ENCODE assay signal across 10 mouse cellular contexts in the genomic region with DNA sequence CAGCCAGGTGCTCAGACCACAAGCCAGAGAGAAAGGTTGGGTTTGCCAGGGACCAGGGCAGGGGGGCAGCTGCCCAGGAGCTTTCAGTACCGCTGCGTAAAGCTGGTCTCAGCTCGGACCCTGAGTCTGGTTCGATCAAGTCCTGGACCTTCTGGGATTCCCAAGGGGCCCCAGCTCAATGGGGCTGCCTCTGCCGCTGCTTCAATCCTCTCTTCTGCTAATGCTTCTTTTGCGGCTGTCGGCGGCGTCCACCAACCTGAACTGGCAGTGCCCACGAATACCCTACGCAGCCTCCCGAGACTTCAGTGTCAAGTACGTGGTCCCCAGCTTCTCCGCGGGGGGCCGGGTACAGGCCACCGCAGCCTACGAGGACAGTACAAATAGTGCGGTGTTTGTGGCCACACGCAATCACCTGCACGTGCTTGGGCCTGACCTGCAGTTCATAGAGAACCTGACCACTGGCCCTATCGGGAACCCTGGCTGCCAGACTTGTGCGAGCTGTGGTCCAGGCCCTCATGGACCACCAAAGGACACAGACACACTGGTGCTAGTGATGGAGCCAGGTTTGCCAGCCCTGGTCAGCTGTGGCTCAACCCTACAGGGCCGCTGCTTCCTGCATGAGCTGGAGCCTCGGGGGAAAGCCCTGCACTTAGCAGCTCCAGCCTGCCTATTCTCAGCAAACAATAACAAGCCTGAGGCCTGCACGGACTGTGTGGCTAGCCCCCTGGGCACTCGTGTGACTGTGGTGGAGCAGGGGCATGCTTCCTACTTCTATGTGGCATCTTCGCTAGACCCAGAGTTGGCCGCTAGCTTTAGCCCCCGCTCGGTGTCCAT. TPM values are rescaled to one million over a fixed set of nuclear protein-coding genes. Genes with fewer than 3 reads are reported as not detected.
DNase-seq lines count a peak whose midpoint lies in the region; ATAC-seq and TF ChIP-seq lines count a peak whose summit lies in the region.
"Had no signal": no experiment of that assay in that cellular context is flagged by ENCODE, and none has a peak within 500 bp of the region (broad histone marks: within the 10 kb centered on the region; RNA-seq: fewer than 3 reads in every experiment).

No protein-coding gene starts in this region.

- ATAC-seq in heart, embryonic 11.5 days (replicated peaks; ENCODE audit: insufficient number of reproducible peaks, low FRiP score, low TSS enrichment), result no peak
- 0 out of 2 replicates have a peak, but pooled peaks have one; percentile 6 for ATAC-seq in midbrain, embryonic 11.5 days (ENCODE audit: low FRiP score)
- ATAC-seq in erythroid progenitor cell, adult 5-6 weeks (replicated peaks; ENCODE audit: low FRiP score, poor library complexity, severe bottlenecking), result no peak

- DNase-seq in heart, adult 9 months (ENCODE audit: low spot score in 2 of 2), result no peak
- DNase-seq in MEL (ENCODE audit: low read depth, low spot score), result no peak
- no peak for DNase-seq in hindbrain, embryonic 10.5 days (ENCODE audit: low spot score)
- peak; percentile 88 for DNase-seq in midbrain, embryonic 11.5 days (ENCODE audit: low spot score, missing footprints)
- no peak for DNase-seq in embryo, embryonic 9.5 days (ENCODE audit: extremely low spot score)
- DNase-seq in spleen, postnatal 36 days (ENCODE audit: low spot score in 2 of 2), result no peak

- no peaks in the 10 kb centered on the region for H3K36me3 ChIP-seq in heart, embryonic 11.5 days (ENCODE audit: control insufficient read depth, insufficient read depth, low read length)
- H3K36me3 ChIP-seq in MEL (ENCODE audit: control insufficient read depth in 1 of 2, insufficient read depth in 2 of 2, low read length in 2 of 2), result peaks cover 0 to 29% of the 10 kb centered on the region in 2 experiments; a peak in 2 of 4 replicates
- H3K36me3 ChIP-seq in hindbrain, embryonic 10.5 days, result no peaks in the 10 kb centered on the region
- no peaks in the 10 kb centered on the region for H3K36me3 ChIP-seq in midbrain, embryonic 11.5 days (ENCODE audit: control insufficient read depth, insufficient read depth, low read length)

- H3K27ac ChIP-seq in heart, embryonic 11.5 days (ENCODE audit: low read depth, low read length), result no peak overlapping the region
- peak overlapping the region; percentile 95; the same call in 1 of the 2 replicates for H3K27ac ChIP-seq in MEL (ENCODE audit: control insufficient read depth, low read depth, low read length)
- H3K27ac ChIP-seq in hindbrain, embryonic 10.5 days, result peak overlapping the region; percentile 69
- no peak overlapping the region for H3K27ac ChIP-seq in midbrain, embryonic 11.5 days (ENCODE audit: low read depth, low read length)

- H3K79me2 ChIP-seq in MEL (ENCODE audit: control insufficient read depth, insufficient read depth, low read length, poor library complexity), result no peaks in the 10 kb centered on the region; the same call in 1 of the 2 replicates

- H3K4me1 ChIP-seq in heart, embryonic 11.5 days (ENCODE audit: control insufficient read depth, insufficient read depth, low read length), result peaks cover 33% of the 10 kb centered on the region
- peaks cover 5 to 38% of the 10 kb centered on the region in 2 experiments for H3K4me1 ChIP-seq in MEL (ENCODE audit: control insufficient read depth in 1 of 2, insufficient read depth in 2 of 2, low read length in 2 of 2)
- peaks cover 33% of the 10 kb centered on the region for H3K4me1 ChIP-seq in hindbrain, embryonic 10.5 days (replicated peaks)
- H3K4me1 ChIP-seq in midbrain, embryonic 11.5 days (ENCODE audit: control insufficient read depth, insufficient read depth, low read length), result peaks cover 19% of the 10 kb centered on the region

- peak overlapping the region; percentile 64 for H3K9ac ChIP-seq in heart, embryonic 11.5 days (ENCODE audit: low read depth, low read length)
- peak overlapping the region; percentile 49 for H3K9ac ChIP-seq in MEL (ENCODE audit: control insufficient read depth, low read depth, low read length, poor library complexity, severe bottlenecking)
- peak overlapping the region; percentile 62 for H3K9ac ChIP-seq in midbrain, embryonic 11.5 days (ENCODE audit: low read length)

- 45% methylated on average over 31 of the region's 31 CpGs for WGBS in heart, embryonic 11.5 days (ENCODE audit: insufficient replicate concordance)
- WGBS in hindbrain, embryonic 10.5 days, result 47% methylated on average over 31 of the region's 31 CpGs
- WGBS in midbrain, embryonic 11.5 days, result 45% methylated on average over 31 of the region's 31 CpGs

- peak overlapping the region; percentile 83 for H3K4me2 ChIP-seq in heart, embryonic 11.5 days
- peak overlapping the region; percentile 50 for H3K4me2 ChIP-seq in midbrain, embryonic 11.5 days

- TF ChIP-seq RAD21 in MEL (IDR thresholded peaks at IDR 0.05; ENCODE audit: low read depth, low read length), result no peak

- TF ChIP-seq CTCF in MEL (IDR thresholded peaks at IDR 0.05 in 2 of 3, conservative IDR thresholded peaks at IDR 0.05 in 1 of 3; ENCODE audit: control insufficient read depth in 1 of 3, insufficient read depth in 1 of 3, low read depth in 2 of 3, low read length in 3 of 3, poor library complexity in 1 of 3, severe bottlenecking in 1 of 3), result no peak

- TF ChIP-seq EP300 in MEL (IDR thresholded peaks at IDR 0.05; ENCODE audit: low read depth in 1 of 2, low read length in 2 of 2), result no peak

- no peaks in the 10 kb centered on the region for H3K9me3 ChIP-seq in heart, embryonic 11.5 days (replicated peaks; ENCODE audit: control insufficient read depth, low read length)
- no peaks in the 10 kb centered on the region for H3K9me3 ChIP-seq in MEL (replicated peaks; ENCODE audit: insufficient read depth, low read length)
- no peaks in the 10 kb centered on the region for H3K9me3 ChIP-seq in hindbrain, embryonic 10.5 days
- H3K9me3 ChIP-seq in midbrain, embryonic 11.5 days (ENCODE audit: control insufficient read depth, low read length), result no peaks in the 10 kb centered on the region

- H3K4me3 ChIP-seq in heart, embryonic 11.5 days (ENCODE audit: low read depth, low read length), result peak overlapping the region; percentile 43
- H3K4me3 ChIP-seq in MEL (ENCODE audit: control insufficient read depth in 1 of 2, insufficient read depth in 1 of 2, low read depth in 2 of 2, low read length in 2 of 2), result peak overlapping the region; percentile 35 to 50; a peak in 2 of 4 replicates
- H3K4me3 ChIP-seq in hindbrain, embryonic 10.5 days, result peak overlapping the region; percentile 48
- H3K4me3 ChIP-seq in midbrain, embryonic 11.5 days (ENCODE audit: low read depth, low read length), result peak overlapping the region; percentile 25

- no peaks in the 10 kb centered on the region; the same call in 1 of the 2 replicates for H3K27me3 ChIP-seq in heart, embryonic 11.5 days (ENCODE audit: control insufficient read depth, insufficient read depth, low read length)
- H3K27me3 ChIP-seq in MEL (ENCODE audit: control insufficient read depth in 1 of 2, insufficient read depth in 2 of 2, low read length in 2 of 2), result no peaks in the 10 kb centered on the region
- H3K27me3 ChIP-seq in hindbrain, embryonic 10.5 days (ENCODE audit: insufficient read depth, poor library complexity, severe bottlenecking), result peaks cover 49% of the 10 kb centered on the region
- peaks cover under 1% of the 10 kb centered on the region; the same call in 1 of the 2 replicates for H3K27me3 ChIP-seq in midbrain, embryonic 11.5 days (ENCODE audit: control insufficient read depth, insufficient read depth, low read length)

- TF ChIP-seq POLR2A in MEL (IDR thresholded peaks at IDR 0.05; ENCODE audit: control insufficient read depth in 1 of 2, insufficient read depth in 1 of 2, low read depth in 1 of 2, low read length in 2 of 2, poor library complexity in 1 of 2), result no peak

RNA-seq across cellular contexts. Expression of a gene that starts 0.5 kb away (rescaled TPM):
- 1.3 and 1.6 TPM in 2 replicates for polyA plus RNA-seq in heart, embryonic 11.5 days (2014; fragmentation: Nextera tagmentation; extraction: Ambion mirVana)
- total RNA-seq in MEL (2012; rRNA removed), result 136 and 149 TPM in 2 replicates
- 100 to 1,000 TPM in 1 of 2 experiments, not detected in 1; 133 TPM for polyA plus RNA-seq in MEL (2012; ENCODE audit: insufficient read depth in 1 of 2, insufficient read length in 2 of 2, low read depth in 1 of 2, low replicate concordance in 2 of 2, missing spikeins in 1 of 2)
- polyA plus RNA-seq in hindbrain, embryonic 10.5 days (2016; fragmentation: Nextera tagmentation; extraction: Ambion mirVana), result 0.67 and 0.80 TPM in 2 replicates
- polyA plus RNA-seq in midbrain, embryonic 11.5 days (2014; fragmentation: Nextera tagmentation; extraction: Ambion mirVana), result 0.60 and 0.80 TPM in 2 replicates
- not detected in 2 replicates for total RNA-seq in erythroid progenitor cell, adult 5-6 weeks (2015; ENCODE audit: low replicate concordance)
- total RNA-seq in erythroid progenitor cell, adult 5-6 weeks (2017; ENCODE audit: low replicate concordance), result not detected in 2 replicates

RNA-seq across cellular contexts. Expression of a gene that starts 19.2 kb away (rescaled TPM):
- polyA plus RNA-seq in heart, embryonic 11.5 days (2014; fragmentation: Nextera tagmentation; extraction: Ambion mirVana), result 9.6 and 11.9 TPM in 2 replicates
- total RNA-seq in MEL (2012; rRNA removed), result 10.1 and 11.5 TPM in 2 replicates
- 10 to 100 TPM in 1 of 2 experiments, not detected in 1; 13.5 TPM for polyA plus RNA-seq in MEL (2012; ENCODE audit: insufficient read depth in 1 of 2, insufficient read length in 2 of 2, low read depth in 1 of 2, low replicate concordance in 2 of 2, missing spikeins in 1 of 2)
- polyA plus RNA-seq in hindbrain, embryonic 10.5 days (2016; fragmentation: Nextera tagmentation; extraction: Ambion mirVana), result 13.4 and 16.6 TPM in 2 replicates
- polyA plus RNA-seq in midbrain, embryonic 11.5 days (2014; fragmentation: Nextera tagmentation; extraction: Ambion mirVana), result 14.8 and 16.8 TPM in 2 replicates
- not detected in 2 replicates for total RNA-seq in erythroid progenitor cell, adult 5-6 weeks (2015; ENCODE audit: low replicate concordance)
- 0.64 and 3.3 TPM in 2 replicates for total RNA-seq in erythroid progenitor cell, adult 5-6 weeks (2017; ENCODE audit: low replicate concordance)

RNA-seq across cellular contexts. Expression of a gene that starts 21.1 kb away (rescaled TPM):
- polyA plus RNA-seq in heart, embryonic 11.5 days (2014; fragmentation: Nextera tagmentation; extraction: Ambion mirVana), result not detected in 2 replicates
- not detected in 2 replicates for total RNA-seq in MEL (2012; rRNA removed)
- not detected for polyA plus RNA-seq in MEL (2012; ENCODE audit: insufficient read depth in 1 of 2, insufficient read length in 2 of 2, low read depth in 1 of 2, low replicate concordance in 2 of 2, missing spikeins in 1 of 2)
- not detected in 2 replicates for polyA plus RNA-seq in hindbrain, embryonic 10.5 days (2016; fragmentation: Nextera tagmentation; extraction: Ambion mirVana)
- not detected in 2 replicates for polyA plus RNA-seq in midbrain, embryonic 11.5 days (2014; fragmentation: Nextera tagmentation; extraction: Ambion mirVana)
- total RNA-seq in erythroid progenitor cell, adult 5-6 weeks (2015; ENCODE audit: low replicate concordance), result not detected in 2 replicates
- not detected in 2 replicates for total RNA-seq in erythroid progenitor cell, adult 5-6 weeks (2017; ENCODE audit: low replicate concordance)
- total RNA-seq: left cerebral cortex, adult 18-20 months had no signal
- polyA plus RNA-seq: cortical plate, adult 2 months had no signal

RNA-seq across cellular contexts. Expression of a gene that starts 28.3 kb away (rescaled TPM):
- 0.46 and 0.70 TPM in 2 replicates for polyA plus RNA-seq in heart, embryonic 11.5 days (2014; fragmentation: Nextera tagmentation; extraction: Ambion mirVana)
- 0.08 and 0.39 TPM in 2 replicates for total RNA-seq in MEL (2012; rRNA removed)
- polyA plus RNA-seq in MEL (2012; ENCODE audit: insufficient read depth in 1 of 2, insufficient read length in 2 of 2, low read depth in 1 of 2, low replicate concordance in 2 of 2, missing spikeins in 1 of 2), result under 1 TPM in 1 of 2 experiments, not detected in 1; 0.14 TPM
- polyA plus RNA-seq in hindbrain, embryonic 10.5 days (2016; fragmentation: Nextera tagmentation; extraction: Ambion mirVana), result 13.0 and 13.1 TPM in 2 replicates
- polyA plus RNA-seq in midbrain, embryonic 11.5 days (2014; fragmentation: Nextera tagmentation; extraction: Ambion mirVana), result 6.3 and 6.7 TPM in 2 replicates
- total RNA-seq in erythroid progenitor cell, adult 5-6 weeks (2015; ENCODE audit: low replicate concordance), result not detected in 2 replicates
- total RNA-seq in erythroid progenitor cell, adult 5-6 weeks (2017; ENCODE audit: low replicate concordance), result 0.13 TPM in 1 of 2 replicates, not detected in the other

RNA-seq across cellular contexts. Expression of a gene that starts 34.1 kb away (rescaled TPM):
- polyA plus RNA-seq in heart, embryonic 11.5 days (2014; fragmentation: Nextera tagmentation; extraction: Ambion mirVana), result 46.0 and 51.3 TPM in 2 replicates
- total RNA-seq in MEL (2012; rRNA removed), result 54.2 and 55.8 TPM in 2 replicates
- polyA plus RNA-seq in MEL (2012; ENCODE audit: insufficient read depth in 1 of 2, insufficient read length in 2 of 2, low read depth in 1 of 2, low replicate concordance in 2 of 2, missing spikeins in 1 of 2), result 100 to 1,000 TPM in 1 of 2 experiments, 10 to 100 TPM in 1; 55.7 to 521 TPM
- 87.6 and 98.2 TPM in 2 replicates for polyA plus RNA-seq in hindbrain, embryonic 10.5 days (2016; fragmentation: Nextera tagmentation; extraction: Ambion mirVana)
- polyA plus RNA-seq in midbrain, embryonic 11.5 days (2014; fragmentation: Nextera tagmentation; extraction: Ambion mirVana), result 104 and 114 TPM in 2 replicates
- total RNA-seq in erythroid progenitor cell, adult 5-6 weeks (2015; ENCODE audit: low replicate concordance), result 176 and 204 TPM in 2 replicates
- total RNA-seq in erythroid progenitor cell, adult 5-6 weeks (2017; ENCODE audit: low replicate concordance), result 216 and 260 TPM in 2 replicates

Comparison
In these comparisons a context has a peak if more than half of its experiments do, and no peak if none do; other contexts are left out.
1. H3K27ac ChIP-seq: peak in MEL (single experiment) and hindbrain, embryonic 10.5 days (single experiment); none in heart, embryonic 11.5 days (single experiment) and midbrain, embryonic 11.5 days (single experiment).
2. Peak in every context shown above with its lines, with median percentiles within 50 percentile points of each other: H3K4me3 ChIP-seq and H3K9ac ChIP-seq.